Mouse (Mus musculus) embryonic fibroblast, embryonic 13.5 days (primary cell): Measurements from ENCODE around the gene Hist3h2a. TPM values are rescaled to one million over a fixed set of nuclear protein-coding genes. Genes with fewer than 3 reads are reported as not detected.

Source experiments
- H3K27ac ChIP-seq: 2 replicates; pipeline ENCODE4 v1.5.1; 2012; ENCODE audit warnings: low read length, control low read depth, inconsistent platforms; ENCODE audit not compliant: insufficient read depth
- H3K4me1 ChIP-seq: 2 replicates; pipeline ENCODE4 v1.6.1; 2011; ENCODE audit warnings: low read length; ENCODE audit not compliant: control insufficient read depth, insufficient read depth
- H3K4me3 ChIP-seq: 2 replicates; pipeline ENCODE4 v1.5.1; 2011; ENCODE audit warnings: mild to moderate bottlenecking, control low read depth, low read length; ENCODE audit not compliant: insufficient read depth
- CTCF ChIP-seq: IDR thresholded peaks from 2 replicates; pipeline ENCODE4 v1.5.1; 2011; ENCODE audit warnings: mild to moderate bottlenecking, control low read depth, low read length, moderate library complexity, borderline replicate concordance; ENCODE audit not compliant: insufficient read depth
- POLR2A ChIP-seq: IDR thresholded peaks from 2 replicates; pipeline ENCODE4 v1.6.1; 2011; ENCODE audit warnings: low read depth, mild to moderate bottlenecking, control low read depth, low read length, moderate library complexity
- polyA plus RNA-seq: library from polyadenylated mRNA; stranded (reverse); fragments of >200 nt; gene quantifications from 2 replicates; pipeline ENCODE4 v1.2.4, GENCODE M21; 2011; ENCODE audit warnings: low read depth; ENCODE audit not compliant: missing spikeins, insufficient read length

The Hist3h2a gene
- polyA plus RNA-seq, 1 experiment: 12.5 TPM

DNA sequence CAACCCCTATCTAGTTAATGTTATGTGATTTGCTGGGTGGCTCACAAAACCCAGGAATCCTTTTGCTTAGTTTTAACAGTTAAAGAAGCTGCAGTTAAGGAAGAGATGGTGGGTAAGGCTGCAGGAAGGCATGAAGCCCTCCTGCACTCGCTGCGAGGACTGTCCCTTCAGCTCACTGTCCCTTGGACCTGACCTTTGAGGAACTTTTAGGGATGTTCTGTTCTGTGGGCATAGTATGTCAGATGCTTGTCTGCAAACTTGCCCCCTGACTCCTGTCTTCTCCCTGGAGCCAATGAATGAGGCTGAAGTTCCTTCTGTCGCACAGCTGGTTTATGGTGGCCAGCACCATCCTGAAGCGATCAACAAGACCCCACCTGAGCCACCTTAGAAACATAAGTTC is 34.7 kb downstream of the Hist3h2a start:
- H3K4me3 ChIP-seq: no peak overlapping the region
- no peak for TF ChIP-seq CTCF
- TF ChIP-seq POLR2A: no peak
- H3K4me1 ChIP-seq: peaks cover 4% of the 10 kb centered on the region; the same call in 1 of the 2 replicates
- no peak overlapping the region for H3K27ac ChIP-seq

DNA sequence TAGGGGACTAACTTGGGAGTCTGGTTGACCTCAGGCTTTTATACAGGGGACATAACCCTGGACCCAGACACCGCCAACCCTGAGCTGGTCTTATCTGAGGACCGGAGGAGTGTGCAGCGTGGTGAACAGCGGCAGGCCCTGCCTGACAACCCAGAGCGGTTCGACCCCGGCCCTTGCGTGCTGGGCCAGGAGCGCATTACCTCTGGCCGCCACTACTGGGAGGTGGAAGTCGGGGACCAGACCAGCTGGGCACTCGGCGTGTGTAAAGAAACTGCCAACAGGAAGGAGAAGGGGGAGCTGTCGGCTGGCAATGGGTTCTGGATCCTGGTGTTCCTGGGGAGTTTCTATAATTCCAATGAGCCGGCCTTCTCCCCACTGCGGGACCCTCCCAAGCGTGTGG is 35.7 kb downstream of the Hist3h2a start:
- Histone ChIP-seq H3K4me1 (peaks cover 4% of the 10 kb centered on the region; the same call in 1 of the 2 replicates), H3K27ac (no peak overlapping the region), H3K4me3 (no peak overlapping the region)
- TF ChIP-seq CTCF: no peak
- TF ChIP-seq POLR2A: no peak

DNA sequence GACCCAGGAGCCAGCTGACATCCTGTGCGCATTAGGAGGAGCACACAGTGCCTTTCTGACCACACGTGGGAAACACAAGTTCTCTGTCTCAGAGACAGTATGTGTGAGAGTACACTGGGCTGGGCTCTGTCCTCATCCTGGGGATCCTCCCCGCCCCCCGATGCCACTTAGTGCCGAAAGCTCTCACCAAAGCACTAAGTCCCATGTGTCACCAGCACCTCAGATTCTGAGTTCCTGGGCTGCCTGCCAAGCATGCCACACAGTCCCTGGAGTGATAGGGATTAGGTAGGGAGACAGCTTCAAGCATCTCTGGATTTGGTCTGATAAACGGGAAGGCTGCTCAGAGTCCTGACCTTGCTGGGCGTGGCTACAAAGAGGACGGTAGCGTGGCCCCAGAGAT is 36.3 kb downstream of the Hist3h2a start:
- Histone ChIP-seq H3K4me1 (no peaks in the 10 kb centered on the region), H3K27ac (no peak overlapping the region), H3K4me3 (no peak overlapping the region)
- no peak for TF ChIP-seq POLR2A

DNA sequence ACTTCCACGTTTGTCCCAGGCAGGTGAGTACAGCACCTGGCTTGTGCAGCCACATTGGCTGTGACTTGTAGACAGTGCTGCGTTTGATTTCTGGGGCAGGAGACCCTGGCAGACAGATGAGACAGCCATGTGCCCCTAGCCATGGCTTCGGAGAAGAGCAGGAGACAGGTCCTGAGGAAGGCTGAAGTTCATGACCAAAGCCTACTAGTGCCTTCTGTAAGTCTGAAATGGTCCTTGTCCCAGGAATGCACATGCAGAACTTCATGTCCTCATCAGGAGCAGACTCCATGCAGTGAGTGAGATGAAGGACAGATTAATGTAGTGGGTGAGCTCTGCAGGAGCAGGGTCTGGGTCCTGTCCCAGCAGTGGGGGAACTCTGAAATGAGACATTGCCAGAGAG is 37.4 kb downstream of the Hist3h2a start:
- TF ChIP-seq CTCF (no peak), POLR2A (no peak)
- no peak overlapping the region for H3K4me3 ChIP-seq
- no peaks in the 10 kb centered on the region for H3K4me1 ChIP-seq
- H3K27ac ChIP-seq: no peak overlapping the region

DNA sequence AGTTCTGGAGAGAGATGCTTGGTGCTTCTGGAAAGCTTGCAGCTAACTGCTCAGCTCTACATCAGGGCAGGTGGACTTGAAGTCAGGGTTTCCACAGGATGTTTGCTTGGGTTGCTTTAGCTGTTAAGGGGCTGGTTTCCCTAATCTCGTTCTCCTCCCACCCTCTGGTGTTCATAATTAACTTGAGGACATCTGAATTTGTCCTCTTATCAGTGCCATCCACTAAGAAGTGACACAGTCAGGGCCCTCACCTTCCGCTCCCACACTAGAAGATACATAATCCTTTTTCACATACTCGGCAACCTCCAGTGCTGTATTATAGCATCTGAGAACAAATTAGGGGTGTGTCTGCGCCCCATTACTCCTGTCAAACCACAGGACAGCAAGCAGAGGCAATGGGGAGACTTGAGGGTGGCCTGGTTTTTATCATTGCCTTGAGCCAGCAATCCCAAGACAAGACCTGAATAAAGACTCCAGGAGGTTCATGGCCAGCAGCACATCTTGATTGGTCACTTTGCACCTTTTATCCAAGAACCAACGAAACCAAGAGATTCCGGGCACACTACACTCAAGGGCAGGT is 38.7 kb downstream of the Hist3h2a start:
- H3K4me3 ChIP-seq: no peak overlapping the region
- TF ChIP-seq CTCF (no peak), POLR2A (0 out of 2 replicates have a peak, but pooled peaks have one; percentile 10)
- no peaks in the 10 kb centered on the region for H3K4me1 ChIP-seq
- H3K27ac ChIP-seq: no peak overlapping the region

DNA sequence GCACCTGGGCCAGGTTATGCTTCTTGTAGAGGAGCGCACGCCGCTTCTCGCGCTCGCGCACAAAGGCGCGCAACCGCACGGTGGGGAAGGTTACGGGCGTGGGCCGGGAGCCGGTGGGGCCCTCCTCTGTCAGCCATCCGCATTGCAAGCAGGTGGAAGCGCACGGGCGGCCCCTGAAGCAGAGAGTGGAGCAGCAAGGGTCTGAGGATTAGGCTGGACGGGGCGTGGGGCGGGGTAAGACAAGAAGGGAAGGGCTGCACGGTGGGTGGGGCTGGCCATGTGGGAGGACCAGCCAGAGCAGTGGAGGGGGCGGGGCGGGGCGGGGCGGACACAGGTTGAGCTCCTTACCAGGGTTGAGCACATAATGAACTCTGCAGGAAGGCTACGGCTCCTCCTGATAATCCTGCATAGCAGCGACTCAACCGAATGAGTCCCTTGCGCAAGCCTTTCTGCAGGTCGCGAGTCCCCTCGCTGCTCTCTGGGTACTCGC is 39.9 kb downstream of the Hist3h2a start:
- no peak for TF ChIP-seq POLR2A
- TF ChIP-seq CTCF: no peak
- Histone ChIP-seq H3K4me3 (peak overlapping the region; percentile 22; the same call in 1 of the 2 replicates), H3K27ac (no peak overlapping the region), H3K4me1 (no peaks in the 10 kb centered on the region)

DNA sequence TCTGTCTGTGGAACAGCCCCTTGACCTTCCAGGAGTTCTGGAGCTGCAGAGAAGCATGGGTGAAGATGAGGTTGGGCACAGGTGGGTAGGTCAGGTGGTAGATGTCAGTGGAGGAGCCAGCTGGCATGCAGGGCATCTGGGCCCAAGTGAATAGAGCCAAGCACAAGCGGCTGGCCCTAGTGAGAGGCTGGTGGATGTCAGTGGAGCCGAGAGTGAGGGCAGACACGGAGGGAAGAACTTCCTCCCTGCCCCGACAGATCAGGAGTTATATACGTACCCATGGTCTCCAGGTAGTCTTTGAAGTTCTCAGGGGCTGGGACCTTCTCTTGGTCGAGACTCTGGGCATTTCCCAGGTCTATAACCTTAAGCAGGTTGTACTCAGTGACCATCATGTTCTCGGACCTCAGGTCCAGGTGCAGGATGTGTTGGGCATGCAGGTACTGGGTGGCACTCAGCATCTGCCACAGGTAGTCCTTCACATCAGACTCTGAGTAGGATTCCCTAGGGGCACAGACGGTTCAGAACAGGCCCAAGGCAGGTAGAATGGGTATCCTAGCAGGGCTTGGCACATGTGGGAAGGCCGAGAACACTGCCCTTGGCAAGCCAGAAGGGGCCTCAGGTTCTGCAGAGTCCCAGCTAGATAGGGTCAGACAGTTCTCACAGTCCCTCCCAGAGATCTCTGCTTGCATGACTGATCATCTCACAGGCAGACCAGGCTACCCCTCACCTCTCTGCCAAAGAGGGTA is 40.7 kb downstream of the Hist3h2a start:
- Histone ChIP-seq H3K27ac (no peak overlapping the region), H3K4me1 (no peaks in the 10 kb centered on the region), H3K4me3 (no peak overlapping the region)
- no peak for TF ChIP-seq CTCF
- no peak for TF ChIP-seq POLR2A

DNA sequence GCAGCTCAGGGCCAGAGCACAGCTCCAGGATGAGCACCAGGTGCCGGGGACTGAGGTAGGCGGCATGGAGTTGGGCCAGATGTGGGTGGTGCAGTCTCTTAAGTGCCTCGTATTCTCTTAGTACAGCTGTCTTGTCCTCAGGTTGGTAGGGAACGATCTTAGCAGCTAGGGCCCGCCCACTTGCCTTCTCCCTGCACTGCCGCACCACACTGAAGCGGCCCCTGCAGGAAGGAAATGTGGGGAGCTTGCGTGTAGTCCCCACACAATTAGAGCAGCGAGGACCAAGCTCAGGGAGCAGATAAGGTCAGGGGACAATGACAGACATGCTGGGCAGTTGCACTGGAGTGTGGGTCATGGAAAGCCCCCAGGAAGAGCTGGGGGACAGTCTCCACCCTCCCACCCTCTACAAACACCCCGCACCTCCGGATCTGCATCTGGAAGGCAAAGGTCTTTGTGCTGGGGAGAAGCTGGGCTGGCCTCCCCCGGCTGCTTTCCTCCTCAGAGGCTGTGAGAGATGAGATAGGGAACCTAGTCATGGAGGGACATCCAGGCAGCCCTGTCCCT is 41.4 kb downstream of the Hist3h2a start:
- H3K4me1 ChIP-seq: no peaks in the 10 kb centered on the region
- no peak for TF ChIP-seq CTCF
- no peak for TF ChIP-seq POLR2A
- H3K4me3 ChIP-seq: no peak overlapping the region
- H3K27ac ChIP-seq: no peak overlapping the region

DNA sequence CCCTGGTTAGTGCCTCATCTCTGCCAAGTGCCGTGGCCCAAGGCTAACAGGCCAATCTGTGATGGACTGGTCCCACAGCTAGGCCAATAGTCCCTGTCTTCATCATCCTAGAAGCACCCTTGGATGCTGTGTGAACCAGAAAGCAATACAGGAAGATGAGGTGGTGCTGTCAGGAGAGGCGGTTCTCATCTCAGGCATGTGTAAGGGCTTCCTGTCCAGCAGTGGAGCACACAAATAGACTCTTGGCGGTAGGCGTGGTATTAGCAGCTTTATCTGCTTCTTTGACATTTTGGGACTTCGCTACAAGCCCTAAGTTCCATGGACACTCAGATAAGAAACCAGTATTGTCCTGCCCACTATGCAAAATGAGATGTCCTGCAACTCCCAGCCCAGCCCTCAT is 43.1 kb downstream of the Hist3h2a start:
- Histone ChIP-seq H3K4me1 (no peaks in the 10 kb centered on the region), H3K4me3 (no peak overlapping the region)
- TF ChIP-seq POLR2A (no peak), CTCF (no peak)

DNA sequence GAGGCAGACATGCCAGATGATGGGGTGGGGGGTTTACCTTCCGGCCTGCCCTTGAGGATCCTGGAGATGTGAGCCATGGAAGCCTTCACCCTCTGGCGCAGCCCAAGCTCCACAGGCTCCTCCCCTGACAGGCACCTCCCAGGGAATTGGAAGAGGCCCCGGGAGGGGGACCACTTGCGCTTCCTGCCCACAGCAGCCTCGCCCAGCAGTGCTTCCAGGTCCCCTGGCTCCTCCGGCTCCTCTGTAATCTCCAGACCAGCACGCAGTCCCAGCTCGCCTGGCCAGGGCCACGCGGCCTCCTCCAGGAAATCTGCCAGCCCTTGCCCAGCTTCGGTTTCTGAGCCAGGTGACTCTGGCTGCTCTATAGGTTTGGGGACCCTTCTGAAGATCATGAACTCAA is 44.7 kb downstream of the Hist3h2a start:
- no peak for TF ChIP-seq POLR2A
- TF ChIP-seq CTCF: no peak

More for the DNA sequence above, 43.1 kb downstream of the Hist3h2a start:
- H3K27ac ChIP-seq: no peak overlapping the region

More for the DNA sequence above, 44.7 kb downstream of the Hist3h2a start:
- no peak overlapping the region for H3K4me3 ChIP-seq
- no peak overlapping the region for H3K27ac ChIP-seq
- no peaks in the 10 kb centered on the region for H3K4me1 ChIP-seq
